37 mouse cellular contexts compared by ENCODE assay signal in the genomic region with DNA sequence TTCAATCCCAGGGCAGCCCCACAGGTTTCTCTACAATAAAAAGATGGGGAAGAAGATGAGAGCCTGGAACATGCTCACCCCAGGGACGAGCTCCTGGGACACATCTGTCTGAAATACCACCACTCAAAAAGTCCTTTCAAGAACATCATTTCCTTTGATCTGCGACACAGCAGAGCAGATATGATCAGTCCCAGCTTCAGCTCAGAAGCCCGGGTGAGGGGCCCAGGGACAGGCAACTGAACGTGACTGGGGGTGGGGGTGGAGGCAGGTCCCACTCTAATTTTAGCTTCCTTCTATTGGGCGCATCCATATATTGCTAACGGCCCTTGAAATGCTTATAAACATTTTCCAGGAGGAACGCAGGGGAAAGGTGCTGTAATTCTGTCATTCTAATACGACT. TPM values are rescaled to one million over a fixed set of nuclear protein-coding genes. Genes with fewer than 3 reads are reported as not detected.
A peak's percentile ranks its signal among the peaks of the same experiment; 100 is the strongest.
DNase-seq lines count a peak whose midpoint lies in the region; ATAC-seq lines count a peak whose summit lies in the region.
"Had no signal": no experiment of that assay in that cellular context is flagged by ENCODE, and none has a peak within 500 bp of the region (broad histone marks: within the 10 kb centered on the region; RNA-seq: fewer than 3 reads in every experiment).

No protein-coding gene starts in this region.

- peaks cover 47% of the 10 kb centered on the region for H3K27me3 ChIP-seq in heart, embryonic 10.5 days (ENCODE audit: insufficient read depth, poor library complexity, severe bottlenecking)
- peaks cover 74% of the 10 kb centered on the region for H3K27me3 ChIP-seq in midbrain, embryonic 10.5 days (ENCODE audit: low read depth, poor library complexity, severe bottlenecking)
- H3K27me3 ChIP-seq in midbrain, embryonic 14.5 days (ENCODE audit: control insufficient read depth, insufficient read depth, low read length), result peaks cover 33% of the 10 kb centered on the region
- peaks cover 59% of the 10 kb centered on the region for H3K27me3 ChIP-seq in forebrain, embryonic 10.5 days (ENCODE audit: poor library complexity, severe bottlenecking)

- DNase-seq in heart, embryonic 10.5 days (ENCODE audit: low spot score), result no peak
- no peak for DNase-seq in heart, adult 8-10 months (ENCODE audit: low spot score)
- DNase-seq in midbrain, embryonic 10.5 days (ENCODE audit: low spot score), result peak; percentile 12
- DNase-seq in midbrain, embryonic 14.5 days, result no peak
- peak; percentile 32 to 33 for DNase-seq in thymus, postnatal 10 days (ENCODE audit: low spot score in 2 of 2)
- DNase-seq in forebrain, embryonic 10.5 days (ENCODE audit: extremely low spot score, low spot score), result no peak
- no peak for DNase-seq in right cerebral cortex, postnatal 36 days (ENCODE audit: low spot score in 2 of 2)
- DNase-seq: adrenal gland, adult 2 months; adrenal gland, postnatal 36 days; cerebellum, adult 2 months; cerebellum, postnatal 14 days; forebrain, postnatal 0 days; gastrocnemius, postnatal 14 days; heart, postnatal 4 days; kidney, adult 2 months; kidney, postnatal 36 days; liver, postnatal 0 days; lung, postnatal 36 days had no signal

- H3K9ac ChIP-seq in midbrain, embryonic 14.5 days (replicated peaks; ENCODE audit: low read length), result no peak overlapping the region
- H3K9ac ChIP-seq: forebrain, embryonic 12.5 days; forebrain, postnatal 0 days; hindbrain, embryonic 15.5 days; intestine, embryonic 15.5 days; limb, embryonic 13.5 days; liver, embryonic 12.5 days; liver, postnatal 0 days; midbrain, embryonic 12.5 days; stomach, embryonic 15.5 days had no signal

- H3K27ac ChIP-seq in heart, embryonic 10.5 days, result 0 out of 2 replicates have a peak overlapping the region, but pooled peaks have one; percentile 36
- H3K27ac ChIP-seq in midbrain, embryonic 10.5 days (replicated peaks), result peak overlapping the region; percentile 24
- no peak overlapping the region for H3K27ac ChIP-seq in midbrain, embryonic 14.5 days (replicated peaks; ENCODE audit: low read depth, low read length)
- H3K27ac ChIP-seq in forebrain, embryonic 10.5 days, result no peak overlapping the region
- H3K27ac ChIP-seq: forebrain, embryonic 12.5 days; hindbrain, embryonic 15.5 days; intestine, embryonic 15.5 days; layer of hippocampus, adult 2 months; left cerebral cortex, adult 2 months; limb, embryonic 13.5 days; liver, embryonic 12.5 days; midbrain, embryonic 12.5 days; stomach, embryonic 15.5 days had no signal

- H3K4me1 ChIP-seq in heart, embryonic 10.5 days, result peaks cover 24% of the 10 kb centered on the region
- peaks cover 31% of the 10 kb centered on the region for H3K4me1 ChIP-seq in midbrain, embryonic 10.5 days
- peaks cover 7% of the 10 kb centered on the region for H3K4me1 ChIP-seq in midbrain, embryonic 14.5 days (ENCODE audit: control insufficient read depth, insufficient read depth, low read length)
- H3K4me1 ChIP-seq in forebrain, embryonic 10.5 days, result peaks cover 30% of the 10 kb centered on the region

- ATAC-seq in midbrain, embryonic 14.5 days (ENCODE audit: low FRiP score, low TSS enrichment), result no peak
- ATAC-seq: forebrain, postnatal 0 days; intestine, embryonic 15.5 days; liver, embryonic 12.5 days; liver, postnatal 0 days had no signal

- H3K4me2 ChIP-seq in midbrain, embryonic 14.5 days (ENCODE audit: low read length), result no peak overlapping the region
- H3K4me2 ChIP-seq: forebrain, embryonic 12.5 days; hindbrain, embryonic 15.5 days; intestine, embryonic 15.5 days; limb, embryonic 13.5 days; liver, embryonic 12.5 days; midbrain, embryonic 12.5 days; stomach, embryonic 15.5 days had no signal

- H3K36me3 ChIP-seq in heart, embryonic 10.5 days, result no peaks in the 10 kb centered on the region
- no peaks in the 10 kb centered on the region for H3K36me3 ChIP-seq in midbrain, embryonic 10.5 days
- no peaks in the 10 kb centered on the region for H3K36me3 ChIP-seq in midbrain, embryonic 14.5 days (ENCODE audit: control insufficient read depth, insufficient read depth, low read length)
- no peaks in the 10 kb centered on the region for H3K36me3 ChIP-seq in forebrain, embryonic 10.5 days (replicated peaks)
- H3K36me3 ChIP-seq: forebrain, embryonic 12.5 days; hindbrain, embryonic 15.5 days; intestine, embryonic 15.5 days; limb, embryonic 13.5 days; liver, embryonic 12.5 days; midbrain, embryonic 12.5 days; stomach, embryonic 15.5 days had no signal

- WGBS in heart, embryonic 10.5 days, result 30% methylated on average over 8 of the region's 8 CpGs
- 54% methylated on average over 8 of the region's 8 CpGs for WGBS in midbrain, embryonic 10.5 days
- 53% methylated on average over 8 of the region's 8 CpGs for WGBS in midbrain, embryonic 14.5 days
- whole genome bisulfite sequencing in forebrain, embryonic 10.5 days, result 63% methylated on average over 8 of the region's 8 CpGs

- no peak overlapping the region for H3K4me3 ChIP-seq in heart, embryonic 10.5 days
- H3K4me3 ChIP-seq in midbrain, embryonic 10.5 days, result no peak overlapping the region
- no peak overlapping the region for H3K4me3 ChIP-seq in midbrain, embryonic 14.5 days (replicated peaks; ENCODE audit: low read depth, low read length)
- no peak overlapping the region for H3K4me3 ChIP-seq in forebrain, embryonic 10.5 days
- H3K4me3 ChIP-seq: erythroblast, embryonic 14.5 days; forebrain, embryonic 12.5 days; hindbrain, embryonic 15.5 days; intestine, embryonic 15.5 days; layer of hippocampus, adult 2 months; left cerebral cortex, adult 2 months; limb, embryonic 13.5 days; liver, embryonic 12.5 days; midbrain, embryonic 12.5 days; stomach, embryonic 15.5 days had no signal

- H3K9me3 ChIP-seq in heart, embryonic 10.5 days, result no peaks in the 10 kb centered on the region
- H3K9me3 ChIP-seq in midbrain, embryonic 10.5 days (replicated peaks), result no peaks in the 10 kb centered on the region
- no peaks in the 10 kb centered on the region for H3K9me3 ChIP-seq in midbrain, embryonic 14.5 days (ENCODE audit: control insufficient read depth, low read length)
- no peaks in the 10 kb centered on the region for H3K9me3 ChIP-seq in forebrain, embryonic 10.5 days
- H3K9me3 ChIP-seq: forebrain, embryonic 12.5 days; hindbrain, embryonic 15.5 days; intestine, embryonic 15.5 days; limb, embryonic 13.5 days; liver, embryonic 12.5 days; midbrain, embryonic 12.5 days; stomach, embryonic 15.5 days had no signal

RNA-seq across cellular contexts. Expression of a gene that starts 5.0 kb away (rescaled TPM):
- polyA plus RNA-seq in heart, embryonic 10.5 days (2016; fragmentation: Nextera tagmentation; extraction: Ambion mirVana), result not detected in 2 replicates
- not detected for total RNA-seq in heart, adult 8-10 months (2022)
- polyA plus RNA-seq in midbrain, embryonic 10.5 days (2016; fragmentation: Nextera tagmentation; extraction: Ambion mirVana), result not detected in 2 replicates
- polyA plus RNA-seq in midbrain, embryonic 14.5 days (2014; fragmentation: Nextera tagmentation; extraction: Ambion mirVana), result 1.4 TPM in 1 of 2 replicates, not detected in the other
- polyA plus RNA-seq in forebrain, embryonic 10.5 days (2016; fragmentation: Nextera tagmentation; extraction: Ambion mirVana), result not detected in 2 replicates
- total RNA-seq: adrenal gland, adult 2 months; adrenal gland, postnatal 36 days; ES-E14; gastrocnemius, postnatal 14 days; granulocyte monocyte progenitor cell, adult 5-6 weeks; heart, postnatal 4 days; megakaryocyte, adult 5-6 weeks had no signal
- polyA plus RNA-seq: activated CD4-positive, CD25-positive, alpha-beta regulatory T cell, adult 4 months; adrenal gland, adult 2 months; embryonic facial prominence, embryonic 14.5 days; erythroblast, embryonic 14.5 days; forebrain, embryonic 12.5 days; intestine, embryonic 15.5 days; kidney, embryonic 16.5 days; limb, embryonic 13.5 days; liver, embryonic 12.5 days; liver, postnatal 0 days; lung, embryonic 16.5 days; midbrain, embryonic 12.5 days; stomach, embryonic 15.5 days had no signal

RNA-seq across cellular contexts. Expression of a gene that starts 21.6 kb away (rescaled TPM):
- polyA plus RNA-seq in heart, embryonic 10.5 days (2016; fragmentation: Nextera tagmentation; extraction: Ambion mirVana), result 2.5 and 7.9 TPM in 2 replicates
- total RNA-seq in heart, adult 8-10 months (2022), result not detected
- polyA plus RNA-seq in midbrain, embryonic 10.5 days (2016; fragmentation: Nextera tagmentation; extraction: Ambion mirVana), result 17.6 and 18.8 TPM in 2 replicates
- 1.6 and 2.6 TPM in 2 replicates for polyA plus RNA-seq in midbrain, embryonic 14.5 days (2014; fragmentation: Nextera tagmentation; extraction: Ambion mirVana)
- polyA plus RNA-seq in forebrain, embryonic 10.5 days (2016; fragmentation: Nextera tagmentation; extraction: Ambion mirVana), result 21.2 and 23.2 TPM in 2 replicates
- total RNA-seq: adrenal gland, postnatal 36 days; gastrocnemius, postnatal 14 days; granulocyte monocyte progenitor cell, adult 5-6 weeks; heart, postnatal 4 days; megakaryocyte, adult 5-6 weeks had no signal
- polyA plus RNA-seq: activated CD4-positive, CD25-positive, alpha-beta regulatory T cell, adult 4 months; erythroblast, embryonic 14.5 days had no signal

RNA-seq across cellular contexts. Expression of a gene that starts 43.0 kb away (rescaled TPM):
- polyA plus RNA-seq in heart, embryonic 10.5 days (2016; fragmentation: Nextera tagmentation; extraction: Ambion mirVana), result 0.11 TPM in 1 of 2 replicates, not detected in the other
- not detected for total RNA-seq in heart, adult 8-10 months (2022)
- 0.22 TPM in 1 of 2 replicates, not detected in the other for polyA plus RNA-seq in midbrain, embryonic 10.5 days (2016; fragmentation: Nextera tagmentation; extraction: Ambion mirVana)
- 0.34 and 0.59 TPM in 2 replicates for polyA plus RNA-seq in midbrain, embryonic 14.5 days (2014; fragmentation: Nextera tagmentation; extraction: Ambion mirVana)
- polyA plus RNA-seq in forebrain, embryonic 10.5 days (2016; fragmentation: Nextera tagmentation; extraction: Ambion mirVana), result 0.27 and 0.28 TPM in 2 replicates
- total RNA-seq: adrenal gland, adult 2 months; adrenal gland, postnatal 36 days; forebrain, postnatal 0 days; gastrocnemius, postnatal 14 days; granulocyte monocyte progenitor cell, adult 5-6 weeks; heart, postnatal 4 days; megakaryocyte, adult 5-6 weeks had no signal
- polyA plus RNA-seq: activated CD4-positive, CD25-positive, alpha-beta regulatory T cell, adult 4 months; adrenal gland, adult 2 months; embryonic facial prominence, embryonic 14.5 days; erythroblast, embryonic 14.5 days; forebrain, postnatal 0 days; heart, embryonic 16.5 days; hindbrain, embryonic 15.5 days; limb, embryonic 13.5 days; liver, embryonic 12.5 days; liver, postnatal 0 days; lung, embryonic 16.5 days; neural tube, embryonic 14.5 days had no signal

Comparison
In these comparisons a context has a peak if more than half of its experiments do, and no peak if none do; other contexts are left out.
1. DNase-seq: peak in midbrain, embryonic 10.5 days (single experiment) and thymus, postnatal 10 days (2 of 2); none in heart, embryonic 10.5 days (single experiment), heart, adult 8-10 months (single experiment), midbrain, embryonic 14.5 days (single experiment), forebrain, embryonic 10.5 days (single experiment) and right cerebral cortex, postnatal 36 days (0 of 2).
2. H3K27ac ChIP-seq: peak in heart, embryonic 10.5 days (single experiment) and midbrain, embryonic 10.5 days (single experiment); none in midbrain, embryonic 14.5 days (single experiment) and forebrain, embryonic 10.5 days (single experiment).